Mouse (Mus musculus) kidney, postnatal 36 days (tissue): ENCODE data around the gene Ralgps2.

Experiments used
- DNase-seq, 2 experiments: peaks; one replicate each; pipeline ENCODE4 v3.0.0; 2021 to 2022; ENCODE audit warnings: mixed read lengths in 2 of 2

Gene Ralgps2

GRCm38 (mm10) chr1:156811928-156812327, 127.5 kb downstream of the Ralgps2 start:
- DNase-seq: no peak

GRCm38 (mm10) chr1:156808332-156808731, 131.1 kb downstream of the Ralgps2 start:
- DNase-seq: peak; percentile 65 to 67

DNA sequence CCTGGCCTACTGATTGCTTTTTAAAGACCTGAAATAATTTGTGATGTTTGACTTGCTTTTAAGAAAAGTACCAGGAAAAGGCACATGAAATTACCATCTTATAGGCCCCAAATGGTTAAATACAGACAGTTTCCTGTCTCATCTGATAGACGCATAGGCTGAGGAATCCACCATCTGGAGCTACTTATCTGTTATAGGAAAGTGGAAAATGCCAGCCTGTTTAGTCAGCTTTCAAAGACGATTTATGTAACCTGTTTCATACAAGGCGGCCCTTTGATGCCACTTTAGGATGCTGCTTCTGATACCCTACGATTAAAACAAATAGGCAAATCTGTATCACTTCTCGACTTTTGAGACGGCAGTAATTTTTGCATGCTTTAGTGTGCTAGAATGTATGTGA, 138.2 kb downstream of the Ralgps2 start:
- DNase-seq: no peak

- DNase-seq: peak; percentile 26 to 37
Measured at GRCm38 (mm10) chr1:156796251-156796650, 143.2 kb downstream of the Ralgps2 start.

GRCm38 (mm10) chr1:156789844-156790490, 149.5 kb downstream of the Ralgps2 start:
- DNase-seq: no peak

DNA sequence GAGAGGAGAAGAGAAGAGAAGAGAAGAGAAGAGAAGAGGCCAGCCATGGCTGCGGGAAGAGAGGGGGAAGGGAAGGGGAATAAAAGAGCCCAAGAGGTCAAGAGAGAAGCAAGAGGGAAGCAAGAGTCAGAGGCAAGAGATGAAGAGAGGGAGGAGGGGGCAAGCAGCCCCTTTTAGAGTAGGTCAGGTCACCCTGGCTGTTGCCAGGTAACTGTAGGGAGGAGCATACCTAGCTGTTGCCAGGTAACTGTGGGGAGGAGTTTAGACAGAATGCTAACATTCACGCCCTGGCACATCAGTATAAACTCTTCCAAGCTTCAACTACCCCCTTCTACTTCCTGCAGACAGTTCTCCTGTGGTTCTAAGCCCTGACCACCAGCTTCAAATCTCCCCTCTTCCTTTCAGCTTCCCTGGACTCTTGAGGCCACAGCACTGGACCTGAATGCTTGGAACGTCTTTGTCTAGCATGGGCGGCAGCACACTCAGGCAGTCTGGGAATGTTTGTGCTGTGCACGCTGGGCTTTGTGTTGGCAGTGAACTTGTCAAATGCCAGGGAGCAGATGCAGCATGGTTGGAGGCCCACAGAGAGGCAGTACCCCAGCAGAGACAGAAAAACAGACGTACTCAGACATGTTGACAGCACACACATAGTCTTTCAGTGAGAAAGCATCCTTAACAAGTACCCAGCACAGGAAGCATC, 152.1 kb downstream of the Ralgps2 start:
- DNase-seq: no peak

DNA sequence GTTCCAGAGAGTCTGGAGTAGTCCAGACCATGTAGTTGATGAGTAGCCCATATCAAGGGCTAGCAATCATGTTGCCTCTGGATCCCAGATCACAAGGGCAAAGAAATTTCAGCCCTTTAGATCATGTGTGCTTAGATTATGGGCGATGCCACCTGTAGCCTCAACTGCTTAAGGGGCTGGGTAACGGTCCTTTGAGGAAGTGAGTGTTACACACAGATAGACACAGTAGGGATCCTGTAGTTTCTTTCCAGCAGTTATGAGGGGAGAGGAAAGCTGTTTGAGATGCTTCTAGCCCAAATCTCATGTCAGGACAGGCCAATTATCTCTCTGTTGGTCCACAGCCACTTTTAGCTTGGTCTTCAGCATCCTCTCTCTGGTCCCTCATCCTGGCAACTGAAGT, 153.4 kb downstream of the Ralgps2 start:
- no peak for DNase-seq

DNA sequence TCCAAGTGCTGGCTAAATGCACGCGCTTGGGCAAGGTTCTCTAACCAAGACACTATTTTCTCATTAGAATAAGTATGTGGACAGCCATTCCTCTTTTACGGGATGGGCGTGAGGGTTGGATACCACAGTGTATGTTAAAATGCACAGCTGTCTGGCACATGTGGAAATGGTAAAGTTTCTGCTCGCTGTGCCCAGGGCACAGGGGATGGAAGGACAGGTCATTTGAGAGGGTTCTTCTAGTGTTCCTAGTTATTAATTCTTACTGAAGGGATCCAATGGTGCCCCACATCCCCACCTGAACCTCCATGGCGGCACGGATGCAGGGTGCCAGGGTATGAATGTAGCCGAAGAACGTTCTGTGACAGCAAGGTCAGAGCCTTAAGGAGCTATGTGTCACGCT, 154.5 kb downstream of the Ralgps2 start:
- no peak for DNase-seq

GRCm38 (mm10) chr1:156784116-156784515, 155.3 kb downstream of the Ralgps2 start:
- DNase-seq: no peak

GRCm38 (mm10) chr1:156781971-156782850, 157.2 kb downstream of the Ralgps2 start:
- no peak for DNase-seq

GRCm38 (mm10) chr1:156781076-156781741, 158.2 kb downstream of the Ralgps2 start:
- DNase-seq: peak; percentile 15 to 25

GRCm38 (mm10) chr1:156780234-156781005, 159.0 kb downstream of the Ralgps2 start:
- DNase-seq: no peak

- DNase-seq: no peak
Measured at GRCm38 (mm10) chr1:156779595-156779994, 159.8 kb downstream of the Ralgps2 start.

DNA sequence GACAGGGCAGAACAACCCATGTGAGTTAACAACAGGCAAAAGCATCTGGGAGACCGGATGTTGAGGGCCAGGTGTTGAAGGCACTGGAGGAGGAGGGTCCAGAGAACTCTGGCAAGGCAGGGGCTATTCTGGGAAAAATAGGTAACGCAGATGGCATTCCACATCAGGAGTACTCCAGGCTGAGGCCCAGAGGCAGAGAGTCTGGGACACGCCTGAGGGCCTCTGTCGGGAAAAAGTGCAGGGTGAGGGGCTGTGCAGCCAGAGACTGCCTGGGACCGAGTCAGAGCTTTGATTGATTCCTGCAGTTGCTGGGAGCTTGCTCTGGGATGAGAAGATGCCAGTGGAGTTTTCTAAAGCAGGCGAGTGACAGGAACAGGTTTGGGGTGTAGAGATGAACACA, 160.4 kb downstream of the Ralgps2 start:
- no peak for DNase-seq

DNA sequence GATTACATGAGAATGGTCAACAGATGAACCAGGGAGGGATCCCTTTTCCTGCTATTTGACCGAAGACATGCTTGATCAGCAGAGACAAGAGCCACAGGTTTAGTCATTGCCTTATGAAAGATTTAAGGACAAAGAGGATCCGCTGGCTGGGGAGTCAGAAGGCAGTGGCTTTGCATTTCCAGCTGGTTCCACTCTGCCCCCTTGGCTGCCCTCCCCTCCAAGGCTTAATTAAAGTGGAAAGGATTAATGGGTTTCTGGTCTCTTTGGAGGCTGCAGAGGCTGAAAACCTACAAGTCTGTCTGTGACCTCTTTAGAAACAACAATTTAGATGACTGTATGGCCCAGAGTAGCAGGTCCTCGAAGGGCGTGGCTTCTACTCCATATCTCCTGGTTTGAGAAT, 161.5 kb downstream of the Ralgps2 start:
- DNase-seq: peak; percentile 14 to 23

DNA sequence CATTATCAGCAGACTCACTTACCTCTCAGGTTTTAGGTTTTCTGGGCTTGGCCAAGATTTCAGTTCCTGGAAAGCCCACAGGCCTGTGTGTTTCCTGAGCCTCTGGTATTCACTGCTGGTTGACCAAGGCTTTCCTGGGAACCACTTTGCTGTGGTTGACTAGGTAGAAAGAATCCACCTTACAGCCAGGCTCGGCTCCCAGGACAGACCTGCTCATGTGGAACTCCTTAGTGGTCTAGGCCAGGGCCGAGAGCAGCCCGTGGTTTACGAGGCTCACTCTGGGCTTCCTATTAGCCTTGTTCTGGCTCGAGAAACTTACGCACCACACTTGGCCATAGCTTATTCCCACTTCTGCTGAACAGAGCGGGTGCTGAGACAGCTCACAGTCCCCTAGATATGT, 163.4 kb downstream of the Ralgps2 start:
- DNase-seq: peak; percentile 23 to 28

DNA sequence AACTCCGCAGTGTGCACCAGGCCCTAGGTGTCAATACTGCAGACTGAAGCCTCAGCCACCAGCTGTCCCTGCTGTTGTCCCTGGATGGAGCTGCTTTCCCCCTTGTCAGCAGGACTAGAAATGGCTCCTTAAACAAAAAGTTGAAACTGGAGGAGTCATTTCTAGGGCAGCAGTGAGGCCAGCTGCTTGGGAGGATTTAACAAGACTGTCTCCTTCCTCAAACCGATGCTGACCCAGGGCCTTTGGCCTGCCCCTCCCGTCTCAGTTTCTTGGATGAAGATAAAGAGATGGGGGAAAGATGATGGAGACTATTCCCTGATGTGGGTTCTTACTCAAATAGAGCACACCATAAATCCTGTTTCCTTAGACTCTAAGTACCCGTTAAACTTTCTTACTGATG, 164.2 kb downstream of the Ralgps2 start:
- DNase-seq: no peak

GRCm38 (mm10) chr1:156770845-156771244, 168.6 kb downstream of the Ralgps2 start:
- no peak for DNase-seq

- no peak for DNase-seq
Measured at GRCm38 (mm10) chr1:156769621-156770297, 169.7 kb downstream of the Ralgps2 start.

- no peak for DNase-seq
Measured at GRCm38 (mm10) chr1:156769163-156769562, 170.3 kb downstream of the Ralgps2 start.

DNA sequence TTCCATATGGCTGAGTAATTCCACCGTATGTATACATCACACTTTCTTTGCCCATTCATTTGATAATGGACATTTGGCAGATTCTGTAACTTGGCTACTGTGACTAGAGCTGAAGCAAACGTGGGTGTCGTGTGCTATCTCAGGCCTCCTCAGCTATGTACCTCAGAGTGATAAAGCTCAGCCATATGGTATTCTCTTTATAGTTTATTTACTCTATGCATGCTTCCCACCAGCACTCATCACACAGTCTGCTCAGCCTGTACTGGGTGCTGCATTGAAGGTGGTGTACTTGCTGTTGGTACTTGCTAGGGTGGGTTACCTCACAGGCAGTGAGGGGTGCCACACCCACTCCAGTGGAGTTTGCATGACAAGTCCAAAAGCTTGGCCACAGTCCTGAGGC, 174.1 kb downstream of the Ralgps2 start:
- DNase-seq: no peak

DNA sequence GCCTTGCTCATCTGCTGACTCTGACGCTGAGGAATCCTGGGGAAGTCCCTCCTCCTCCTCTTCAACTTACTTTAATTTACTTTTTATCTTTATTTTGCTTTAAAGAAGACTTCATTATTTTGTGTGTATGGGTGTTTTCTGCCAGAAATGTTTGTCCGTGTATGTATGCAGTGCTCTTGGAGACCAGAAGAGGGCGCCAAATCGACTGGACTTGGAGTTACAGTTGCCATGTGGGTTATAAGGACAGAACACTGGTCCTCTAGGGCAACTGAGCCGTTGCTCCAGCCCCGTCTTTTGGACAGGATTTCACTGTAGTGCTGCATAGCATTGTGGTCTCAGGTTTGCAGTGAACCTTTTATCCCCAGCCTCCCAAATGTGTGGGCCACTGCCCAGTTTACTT, 174.8 kb downstream of the Ralgps2 start:
- no peak for DNase-seq
